Comparison of ENCODE assay signal across 6 mouse cellular contexts in the genomic region with DNA sequence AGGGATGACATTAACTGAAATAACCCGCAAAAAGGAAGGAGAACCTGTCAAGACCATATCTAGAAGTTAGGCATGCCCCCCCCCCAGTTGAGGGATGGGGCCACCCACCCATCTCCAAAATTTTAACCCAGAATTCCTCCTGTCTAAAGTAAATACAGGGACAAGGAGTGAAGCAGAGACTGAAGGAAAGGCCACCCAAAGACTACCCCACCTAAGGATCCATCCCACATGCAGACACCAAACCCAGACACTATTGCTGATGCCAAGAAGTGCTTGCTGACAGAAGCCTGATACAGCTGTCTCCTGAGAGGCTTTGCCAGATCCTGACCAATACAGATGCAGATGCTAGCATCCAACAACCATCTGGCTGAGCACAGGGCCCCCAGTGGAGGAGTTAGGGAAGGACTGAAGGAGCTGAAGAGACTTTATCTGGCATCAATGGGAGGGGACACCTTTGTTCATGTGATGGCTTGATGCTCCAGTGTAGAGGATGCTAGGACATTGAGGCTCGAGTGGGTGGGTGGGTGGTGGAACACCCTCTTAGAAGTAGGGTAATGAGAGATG.
DNase-seq lines count a peak whose midpoint lies in the region; ATAC-seq lines count a peak whose summit lies in the region.
"Not testable (repeated sequence)": the region's sequence is repeated elsewhere in the genome, so short reads cannot be mapped to it uniquely, and the experiment has no call there.

No protein-coding gene starts in this region.

- DNase-seq in ES-CJ7 (ENCODE audit: low read depth, low spot score) (peak; percentile 44), WW6 (ENCODE audit: low read depth, low spot score) (peak; percentile 3)
- peak; percentile 60 for DNase-seq in heart, adult 11 months
- DNase-seq in lung, postnatal 10 days = peak; percentile 33
- peak; percentile 23 for DNase-seq in lung, postnatal 36 days

- H3K4me1 ChIP-seq in lung, embryonic 16.5 days (replicated peaks; ENCODE audit: control insufficient read depth, insufficient read depth, low read length) = not testable (repeated sequence)

- H3K27me3 ChIP-seq in lung, embryonic 16.5 days (ENCODE audit: control insufficient read depth, insufficient read depth, low read depth, low read length) = not testable (repeated sequence)

- not testable (repeated sequence) for H3K4me2 ChIP-seq in lung, embryonic 16.5 days (ENCODE audit: low read depth, low read length)

- not testable (repeated sequence) for H3K9ac ChIP-seq in lung, embryonic 16.5 days (ENCODE audit: low read length)

- ATAC-seq in lung, embryonic 16.5 days (ENCODE audit: low read depth) = peak; percentile 61

- H3K4me3 ChIP-seq in lung, embryonic 16.5 days (ENCODE audit: low read length) = not testable (repeated sequence)

- not testable (repeated sequence) for H3K9me3 ChIP-seq in lung, embryonic 16.5 days (ENCODE audit: control insufficient read depth, low read length)

- H3K27ac ChIP-seq in lung, embryonic 16.5 days (ENCODE audit: low read length) = not testable (repeated sequence)

- H3K36me3 ChIP-seq in lung, embryonic 16.5 days (ENCODE audit: control insufficient read depth, insufficient read depth, low read length) = not testable (repeated sequence)

- WGBS in lung, embryonic 16.5 days = 61% methylated on average over 2 of the region's 2 CpGs

Comparison
In these comparisons a context has a peak if more than half of its experiments do, and no peak if none do; other contexts are left out.
1. DNase-seq: peak in every context shown above with its lines; median percentile 60 in heart, adult 11 months; 44 in ES-CJ7; 33 in lung, postnatal 10 days; 23 in lung, postnatal 36 days; 3 in WW6.